Mouse (Mus musculus) midbrain, postnatal 0 days (tissue): Measurements from ENCODE around the gene Mff. TPM values are rescaled to one million over a fixed set of nuclear protein-coding genes. Genes with fewer than 3 reads are reported as not detected.

Experiments used
- ATAC-seq: fragments of 200-750 bp; cut with Nextera tagmentation; 2 replicates; pipeline ENCODE4 v1.8.0; 2017; ENCODE audit warnings: moderate number of reproducible peaks, mild to moderate bottlenecking, moderate TSS enrichment, moderate library complexity; ENCODE audit not compliant: low FRiP score
- DNase-seq: peaks from one replicate; pipeline ENCODE4 v3.0.0-alpha.2; 2015; ENCODE audit warnings: low spot score
- H3K27ac ChIP-seq: fragments of 300-500 bp; sonication (generic); 2 replicates; pipeline ENCODE4 v1.5.1; 2014; ENCODE audit warnings: low read depth, mild to moderate bottlenecking, low read length, mixed read lengths
- H3K27me3 ChIP-seq: fragments of 300-500 bp; sonication (generic); 2 replicates; pipeline ENCODE4 v1.6.1; 2014; ENCODE audit warnings: low read length, control low read depth, mixed read lengths; ENCODE audit not compliant: insufficient read depth
- H3K36me3 ChIP-seq: fragments of 300-500 bp; sonication (generic); 2 replicates; pipeline ENCODE4 v1.6.1; 2014; ENCODE audit warnings: low read length, control low read depth, mixed read lengths; ENCODE audit not compliant: insufficient read depth
- H3K4me1 ChIP-seq: fragments of 300-500 bp; sonication (generic); 2 replicates; pipeline ENCODE4 v1.6.1; 2014; ENCODE audit warnings: mild to moderate bottlenecking, control low read depth, antibody characterized with exemption, low read length, mixed read lengths; ENCODE audit not compliant: insufficient read depth
- H3K4me2 ChIP-seq: fragments of 300-500 bp; sonication (generic); 2 replicates; pipeline ENCODE4 v1.6.1; 2014; ENCODE audit warnings: low read depth, mild to moderate bottlenecking, low read length, mixed read lengths; ENCODE audit not compliant: poor library complexity, severe bottlenecking
- H3K4me3 ChIP-seq: fragments of 300-500 bp; sonication (generic); 2 replicates; pipeline ENCODE4 v1.5.1; 2014; ENCODE audit warnings: low read depth, mild to moderate bottlenecking, low read length, moderate library complexity
- H3K9ac ChIP-seq: fragments of 300-500 bp; sonication (generic); replicated peaks from 2 replicates; pipeline ENCODE4 v1.6.1; 2014; ENCODE audit warnings: mild to moderate bottlenecking, low read length, moderate library complexity, mixed read lengths; ENCODE audit not compliant: poor library complexity, severe bottlenecking
- H3K9me3 ChIP-seq: fragments of 300-500 bp; sonication (generic); 2 replicates; pipeline ENCODE4 v1.6.1; 2016; ENCODE audit warnings: low read length, control low read depth
- CTCF ChIP-seq: IDR thresholded peaks from 2 replicates; pipeline ENCODE4 v1.5.1; 2016; ENCODE audit warnings: antibody characterized with exemption, mild to moderate bottlenecking
- WGBS: fragments of 180-500 bp; shearing (Covaris S2); extraction: QIAGEN DNeasy Blood & Tissue Kit; methylation state at CpG from one replicate; pipeline ENCODE4 v1.1.7; 2014; 5-methylcytosine and 5-hydroxymethylcytosine counted together
- polyA plus RNA-seq: library from polyadenylated mRNA; unstranded; fragments of >200 nt; fragmentation: Nextera tagmentation; extraction: Ambion mirVana; gene quantifications from 2 replicates; pipeline ENCODE4 v1.2.1, GENCODE M21; 2015
- total RNA-seq: library from RNA; depleted of rRNA; stranded (reverse); fragments of >200 nt; gene quantifications from 2 replicates; pipeline ENCODE4 v1.2.3, GENCODE M21; 2014; rRNA removed

The Mff gene
- total and polyA plus RNA-seq, 2 experiments from 2014 or later: 415 to 449 TPM

- DNase-seq (no peak), ATAC-seq (no peak)
- H3K27ac ChIP-seq: no peak overlapping the region
- no peak overlapping the region for H3K9ac ChIP-seq
- no peaks in the 10 kb centered on the region for H3K4me1 ChIP-seq
- no peaks in the 10 kb centered on the region for H3K9me3 ChIP-seq
- WGBS: 98% methylated on average over 4 of the region's 4 CpGs
- H3K27me3 ChIP-seq: no peaks in the 10 kb centered on the region; the same call in 1 of the 2 replicates
- no peak for TF ChIP-seq CTCF
- H3K4me2 ChIP-seq: no peak overlapping the region
- H3K36me3 ChIP-seq: no peaks in the 10 kb centered on the region
- H3K4me3 ChIP-seq: no peak overlapping the region
These were observed 72.4 kb downstream of the Mff start for GRCm38 (mm10) chr1:82797088-82797487.

GRCm38 (mm10) chr1:82798304-82798703 is 73.6 kb downstream of the Mff start:
- no peaks in the 10 kb centered on the region; the same call in 1 of the 2 replicates for H3K27me3 ChIP-seq
- H3K36me3 ChIP-seq: no peaks in the 10 kb centered on the region
- H3K4me2 ChIP-seq: no peak overlapping the region
- H3K4me1 ChIP-seq: no peaks in the 10 kb centered on the region
- no peak for TF ChIP-seq CTCF
- DNase-seq (no peak), ATAC-seq (no peak)
- H3K9ac ChIP-seq: no peak overlapping the region
- H3K4me3 ChIP-seq: no peak overlapping the region
- no peaks in the 10 kb centered on the region for H3K9me3 ChIP-seq
- no peak overlapping the region for H3K27ac ChIP-seq
- 49% methylated on average over 5 of the region's 5 CpGs for WGBS

GRCm38 (mm10) chr1:82798922-82799321 is 74.2 kb downstream of the Mff start:
- WGBS: 80% methylated on average over 4 of the region's 4 CpGs
- H3K36me3 ChIP-seq: no peaks in the 10 kb centered on the region
- no peaks in the 10 kb centered on the region for H3K4me1 ChIP-seq
- no peak overlapping the region for H3K4me2 ChIP-seq
- H3K4me3 ChIP-seq: no peak overlapping the region
- H3K9ac ChIP-seq: no peak overlapping the region
- H3K27me3 ChIP-seq: no peaks in the 10 kb centered on the region; the same call in 1 of the 2 replicates
- no peak overlapping the region for H3K27ac ChIP-seq
- no peak for DNase-seq
- no peak for ATAC-seq
- TF ChIP-seq CTCF: no peak
- no peaks in the 10 kb centered on the region for H3K9me3 ChIP-seq

- DNase-seq: no peak
- WGBS: 73% methylated on average over 12 of the region's 12 CpGs
- H3K4me3 ChIP-seq: no peak overlapping the region
- H3K4me2 ChIP-seq: no peak overlapping the region
- H3K4me1 ChIP-seq: no peaks in the 10 kb centered on the region
- no peak for TF ChIP-seq CTCF
- H3K27ac ChIP-seq: no peak overlapping the region
- H3K27me3 ChIP-seq: no peaks in the 10 kb centered on the region; the same call in 1 of the 2 replicates
- no peak overlapping the region for H3K9ac ChIP-seq
- H3K36me3 ChIP-seq: no peaks in the 10 kb centered on the region
- no peak for ATAC-seq
- no peaks in the 10 kb centered on the region for H3K9me3 ChIP-seq
These were observed 76.6 kb downstream of the Mff start for GRCm38 (mm10) chr1:82801105-82801783.

Other genes with a start within 250 kb of the Mff start
- gene Col4a4, start 138.0 kb upstream of the Mff start, total RNA-seq: 0.28 and 0.44 TPM in 2 replicates
- gene Col4a4, start 138.0 kb upstream of the Mff start, polyA plus RNA-seq: 0.16 and 0.36 TPM in 2 replicates
- gene Col4a3, start 138.0 kb upstream of the Mff start, total RNA-seq: 0.27 and 0.38 TPM in 2 replicates
- gene Col4a3, start 138.0 kb upstream of the Mff start, polyA plus RNA-seq: 0.16 and 0.35 TPM in 2 replicates
- not detected in 2 replicates for gene Tm4sf20, start 43.6 kb downstream of the Mff start, total RNA-seq
- not detected in 2 replicates for gene Tm4sf20, start 43.6 kb downstream of the Mff start, polyA plus RNA-seq
- gene Gm47791, start 46.4 kb downstream of the Mff start, total RNA-seq: not detected in 2 replicates
- gene Gm47791, start 46.4 kb downstream of the Mff start, polyA plus RNA-seq: not detected in 2 replicates
- gene Agfg1, start 114.6 kb downstream of the Mff start, total RNA-seq: 101 and 107 TPM in 2 replicates
- 17.0 and 20.2 TPM in 2 replicates for gene Agfg1, start 114.6 kb downstream of the Mff start, polyA plus RNA-seq
- gene A030005L19Rik, start 188.4 kb downstream of the Mff start, total RNA-seq: 0.33 TPM in 1 of 2 replicates, not detected in the other
- 0.20 TPM in 1 of 2 replicates, not detected in the other for gene A030005L19Rik, start 188.4 kb downstream of the Mff start, polyA plus RNA-seq
- gene A030014E15Rik, start 200.0 kb downstream of the Mff start, total RNA-seq: 0.71 TPM in 1 of 2 replicates, not detected in the other
- not detected in 2 replicates for gene A030014E15Rik, start 200.0 kb downstream of the Mff start, polyA plus RNA-seq
- not detected in 2 replicates for gene Gm6217, start 206.5 kb downstream of the Mff start, total RNA-seq
- not detected in 2 replicates for gene Gm6217, start 206.5 kb downstream of the Mff start, polyA plus RNA-seq
- gene A030003K21Rik, start 218.5 kb downstream of the Mff start, total RNA-seq: not detected in 2 replicates
- not detected in 2 replicates for gene A030003K21Rik, start 218.5 kb downstream of the Mff start, polyA plus RNA-seq
- not detected in 2 replicates for gene Gm7544, start 231.1 kb downstream of the Mff start, total RNA-seq
- gene Gm7544, start 231.1 kb downstream of the Mff start, polyA plus RNA-seq: not detected in 2 replicates
- gene Gm47955, start 235.4 kb downstream of the Mff start, total RNA-seq: not detected in 2 replicates
- not detected in 2 replicates for gene Gm47955, start 235.4 kb downstream of the Mff start, polyA plus RNA-seq